31 mouse cellular contexts compared by ENCODE assay signal in the genomic region with DNA sequence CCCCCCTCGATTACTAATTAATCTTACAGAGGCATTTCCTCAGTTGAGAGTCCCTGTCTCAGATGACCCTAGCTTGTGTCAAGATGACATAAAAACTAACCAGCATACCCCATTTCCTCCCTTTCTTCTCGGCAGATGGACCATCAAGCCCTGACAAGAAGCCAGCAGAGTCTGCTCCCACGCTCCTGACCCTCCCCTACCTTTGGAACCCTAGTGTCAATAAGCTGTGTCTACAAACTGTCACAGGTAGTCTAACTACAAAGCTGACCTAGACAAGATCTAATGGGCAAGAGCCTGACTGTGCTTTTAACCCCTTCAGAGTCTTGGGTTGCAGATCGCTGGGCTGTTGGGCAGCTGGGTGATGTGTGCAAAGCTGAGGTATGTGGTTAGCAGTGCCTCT. TPM values are rescaled to one million over a fixed set of nuclear protein-coding genes. Genes with fewer than 3 reads are reported as not detected.
DNase-seq lines count a peak whose midpoint lies in the region; ATAC-seq and TF ChIP-seq lines count a peak whose summit lies in the region.
"Had no signal": no experiment of that assay in that cellular context is flagged by ENCODE, and none has a peak within 500 bp of the region (broad histone marks: within the 10 kb centered on the region; RNA-seq: fewer than 3 reads in every experiment).

No protein-coding gene starts in this region.

- no peaks in the 10 kb centered on the region for H3K9me3 ChIP-seq in midbrain, embryonic 11.5 days (ENCODE audit: control insufficient read depth, low read length)
- no peaks in the 10 kb centered on the region for H3K9me3 ChIP-seq in midbrain, embryonic 13.5 days
- H3K9me3 ChIP-seq in liver, embryonic 15.5 days (replicated peaks): no peaks in the 10 kb centered on the region
- no peaks in the 10 kb centered on the region for H3K9me3 ChIP-seq in stomach, postnatal 0 days (ENCODE audit: control insufficient read depth, low read length)
- H3K9me3 ChIP-seq: embryonic facial prominence, embryonic 13.5 days; forebrain, embryonic 12.5 days; G1E; neural tube, embryonic 13.5 days had no signal

- no peak for TF ChIP-seq CTCF in stomach, postnatal 0 days (IDR thresholded peaks at IDR 0.05; ENCODE audit: low read depth)
- no peak for TF ChIP-seq CTCF in lung, adult 2 months (IDR thresholded peaks at IDR 0.05; ENCODE audit: insufficient read depth, low read length)

- peak; percentile 23 for DNase-seq in midbrain, embryonic 11.5 days (ENCODE audit: low spot score, missing footprints)
- peak; percentile 11 for DNase-seq in liver
- no peak for DNase-seq in stomach, postnatal 0 days (ENCODE audit: low spot score)
- DNase-seq in lung, adult 2 months: no peak
- no peak for DNase-seq in heart, adult 9 months (ENCODE audit: low spot score in 2 of 2)
- DNase-seq: adrenal gland, adult 8-10 months; cerebellum, adult 18-20 months; cerebellum, postnatal 36 days; embryo, embryonic 11 days; gastrocnemius, adult 2 months; heart, postnatal 10 days; kidney, postnatal 4 days; lung, embryonic 14.5 days; midbrain, embryonic 14.5 days; right cerebral cortex, adult 18-20 months; right cerebral cortex, postnatal 4 days; thymus, postnatal 14 days had no signal

- H3K9ac ChIP-seq in midbrain, embryonic 11.5 days (ENCODE audit: low read length): no peak overlapping the region
- H3K9ac ChIP-seq in midbrain, embryonic 13.5 days (replicated peaks): no peak overlapping the region
- no peak overlapping the region for H3K9ac ChIP-seq in liver, embryonic 15.5 days
- no peak overlapping the region for H3K9ac ChIP-seq in stomach, postnatal 0 days (ENCODE audit: low read length)
- H3K9ac ChIP-seq: embryonic facial prominence, embryonic 13.5 days; forebrain, embryonic 12.5 days; heart, embryonic 12.5 days; lung, embryonic 14.5 days; neural tube, embryonic 13.5 days had no signal

- no peaks in the 10 kb centered on the region for H3K36me3 ChIP-seq in midbrain, embryonic 11.5 days (ENCODE audit: control insufficient read depth, insufficient read depth, low read length)
- no peaks in the 10 kb centered on the region for H3K36me3 ChIP-seq in midbrain, embryonic 13.5 days
- no peaks in the 10 kb centered on the region for H3K36me3 ChIP-seq in liver, embryonic 15.5 days (replicated peaks)
- H3K36me3 ChIP-seq in stomach, postnatal 0 days (ENCODE audit: control insufficient read depth, insufficient read depth, low read length): no peaks in the 10 kb centered on the region
- H3K36me3 ChIP-seq: embryonic facial prominence, embryonic 13.5 days; forebrain, embryonic 12.5 days; G1E; heart, embryonic 12.5 days; neural tube, embryonic 13.5 days had no signal

- H3K4me1 ChIP-seq in midbrain, embryonic 11.5 days (ENCODE audit: control insufficient read depth, insufficient read depth, low read length): peaks cover 4% of the 10 kb centered on the region; the same call in 1 of the 2 replicates
- peaks cover 9% of the 10 kb centered on the region for H3K4me1 ChIP-seq in midbrain, embryonic 13.5 days (replicated peaks)
- 0 out of 2 replicates have a peak, but pooled peaks cover 4% of the 10 kb centered on the region for H3K4me1 ChIP-seq in liver, embryonic 15.5 days (replicated peaks)
- H3K4me1 ChIP-seq in stomach, postnatal 0 days (replicated peaks; ENCODE audit: control insufficient read depth, insufficient read depth): 0 out of 2 replicates have a peak, but pooled peaks cover 4% of the 10 kb centered on the region
- no peaks in the 10 kb centered on the region for H3K4me1 ChIP-seq in lung, adult 2 months (ENCODE audit: control insufficient read depth, insufficient read depth, low read length)

- no peak overlapping the region for H3K4me2 ChIP-seq in midbrain, embryonic 11.5 days
- H3K4me2 ChIP-seq in midbrain, embryonic 13.5 days (replicated peaks): no peak overlapping the region
- no peak overlapping the region for H3K4me2 ChIP-seq in liver, embryonic 15.5 days
- H3K4me2 ChIP-seq in stomach, postnatal 0 days (replicated peaks; ENCODE audit: low read depth): no peak overlapping the region
- H3K4me2 ChIP-seq: embryonic facial prominence, embryonic 13.5 days; forebrain, embryonic 12.5 days; heart, embryonic 12.5 days; lung, embryonic 14.5 days; neural tube, embryonic 13.5 days had no signal

- H3K27me3 ChIP-seq in midbrain, embryonic 11.5 days (ENCODE audit: control insufficient read depth, insufficient read depth, low read length): no peaks in the 10 kb centered on the region
- peaks cover 9% of the 10 kb centered on the region; the same call in 1 of the 2 replicates for H3K27me3 ChIP-seq in midbrain, embryonic 13.5 days
- H3K27me3 ChIP-seq in liver, embryonic 15.5 days: no peaks in the 10 kb centered on the region
- H3K27me3 ChIP-seq in stomach, postnatal 0 days (ENCODE audit: control insufficient read depth, insufficient read depth, low read length): no peaks in the 10 kb centered on the region
- H3K27me3 ChIP-seq: CH12.LX; embryonic facial prominence, embryonic 13.5 days; forebrain, embryonic 12.5 days; heart, embryonic 12.5 days; Patski had no signal

- ATAC-seq in midbrain, embryonic 11.5 days (ENCODE audit: low FRiP score): no peak
- no peak for ATAC-seq in midbrain, embryonic 13.5 days
- ATAC-seq in liver, embryonic 15.5 days (ENCODE audit: insufficient read depth): peak; percentile 69
- ATAC-seq in stomach, postnatal 0 days (ENCODE audit: low FRiP score, low TSS enrichment): no peak
- ATAC-seq: intestine, postnatal 0 days; Patski had no signal

- H3K27ac ChIP-seq in midbrain, embryonic 11.5 days (ENCODE audit: low read depth, low read length): no peak overlapping the region
- H3K27ac ChIP-seq in midbrain, embryonic 13.5 days: no peak overlapping the region
- H3K27ac ChIP-seq in liver, embryonic 15.5 days (replicated peaks): no peak overlapping the region
- peak overlapping the region; percentile 70; the same call in 1 of the 2 replicates for H3K27ac ChIP-seq in stomach, postnatal 0 days (replicated peaks)
- H3K27ac ChIP-seq: embryonic facial prominence, embryonic 13.5 days; forebrain, embryonic 12.5 days; gastrocnemius, adult 2 months; neural tube, embryonic 13.5 days had no signal

- no peak for TF ChIP-seq EP300 in stomach, postnatal 0 days (optimal IDR thresholded peaks at IDR 0.05)

- no peak overlapping the region for H3K4me3 ChIP-seq in midbrain, embryonic 11.5 days (ENCODE audit: low read depth, low read length)
- H3K4me3 ChIP-seq in midbrain, embryonic 13.5 days (replicated peaks): no peak overlapping the region
- no peak overlapping the region for H3K4me3 ChIP-seq in liver, embryonic 15.5 days (replicated peaks)
- H3K4me3 ChIP-seq in stomach, postnatal 0 days (ENCODE audit: low read depth, low read length): no peak overlapping the region
- no peak overlapping the region for H3K4me3 ChIP-seq in lung, adult 2 months (replicated peaks; ENCODE audit: extremely low read depth, low read depth, low read length)
- H3K4me3 ChIP-seq: embryonic facial prominence, embryonic 13.5 days; erythroblast, embryonic 14.5 days; forebrain, embryonic 12.5 days; gastrocnemius, adult 2 months; heart, embryonic 12.5 days; neural tube, embryonic 13.5 days had no signal

- 94% methylated on average over 4 of the region's 4 CpGs for WGBS in midbrain, embryonic 11.5 days
- WGBS in midbrain, embryonic 13.5 days: 88% methylated on average over 4 of the region's 4 CpGs
- 40% methylated on average over 4 of the region's 4 CpGs for whole genome bisulfite sequencing in liver, embryonic 15.5 days (ENCODE audit: insufficient replicate concordance)
- 38% methylated on average over 4 of the region's 4 CpGs for WGBS in stomach, postnatal 0 days
- WGBS in lung, adult 2 months: 43% methylated on average over 4 of the region's 4 CpGs

- no peak for TF ChIP-seq POLR2A in lung, adult 2 months (IDR thresholded peaks at IDR 0.05; ENCODE audit: borderline replicate concordance, extremely low read depth, low read depth, low read length)

RNA-seq across cellular contexts. Expression of gene F830045P16Rik, which starts 10.1 kb away (rescaled TPM):
- 0.10 TPM in 1 of 2 replicates, not detected in the other for polyA plus RNA-seq in midbrain, embryonic 11.5 days (2014; fragmentation: Nextera tagmentation; extraction: Ambion mirVana)
- polyA plus RNA-seq in midbrain, embryonic 13.5 days (2015; fragmentation: Nextera tagmentation; extraction: Ambion mirVana): not detected in 2 replicates
- not detected in 2 replicates for polyA plus RNA-seq in liver, embryonic 15.5 days (2015; fragmentation: Nextera tagmentation; extraction: Ambion mirVana)
- polyA plus RNA-seq in stomach, postnatal 0 days (2015; fragmentation: Nextera tagmentation; extraction: Ambion mirVana): 0.05 TPM in 1 of 2 replicates, not detected in the other
- polyA plus RNA-seq in lung, adult 2 months (2012; rRNA removed): not detected in 2 replicates
- polyA plus RNA-seq: embryonic facial prominence, embryonic 13.5 days; erythroblast, embryonic 14.5 days; forebrain, embryonic 12.5 days; G1E; gonadal fat pad, adult 2 months; heart, embryonic 12.5 days; hindbrain, embryonic 11.5 days; intestine, postnatal 0 days; kidney, embryonic 14.5 days; lung, embryonic 14.5 days; midbrain, embryonic 14.5 days; neural tube, embryonic 13.5 days; Patski had no signal

Comparison
In these comparisons a context has a peak if more than half of its experiments do, and no peak if none do; other contexts are left out.
1. DNase-seq: peak in midbrain, embryonic 11.5 days (single experiment) and liver (single experiment); none in stomach, postnatal 0 days (single experiment), lung, adult 2 months (single experiment) and heart, adult 9 months (0 of 2).